Mouse (Mus musculus) lung, adult 2 months (tissue): Measurements from ENCODE around the gene Rpl23. TPM values are rescaled to one million over a fixed set of nuclear protein-coding genes. Genes with fewer than 3 reads are reported as not detected.

Experiments
- DNase-seq: peaks from one replicate; pipeline ENCODE4 v3.0.0; 2022
- H3K4me1 ChIP-seq: fragments of 200-500 bp; 2 replicates; pipeline ENCODE4 v1.6.1; 2011; ENCODE audit warnings: low read length; ENCODE audit not compliant: control insufficient read depth, insufficient read depth
- H3K4me3 ChIP-seq: fragments of 200-500 bp; replicated peaks from 2 replicates; pipeline ENCODE3; 2011; ENCODE audit warnings: low read depth, mild to moderate bottlenecking, control low read depth, low read length; ENCODE audit errors: extremely low read depth
- CTCF ChIP-seq: fragments of 200-500 bp; IDR thresholded peaks from 2 replicates; pipeline ENCODE4 v1.5.1; 2011; ENCODE audit warnings: mild to moderate bottlenecking, low read length, control low read depth; ENCODE audit not compliant: insufficient read depth
- POLR2A ChIP-seq: fragments of 200-500 bp; IDR thresholded peaks from 2 replicates; pipeline ENCODE4 v1.6.1; 2011; ENCODE audit warnings: low read depth, mild to moderate bottlenecking, control low read depth, low read length, borderline replicate concordance; ENCODE audit errors: extremely low read depth
- WGBS: fragments of 180-500 bp; shearing (Covaris S2); methylation state at CpG from one replicate; pipeline ENCODE4 v1.1.7; 2018; 5-methylcytosine and 5-hydroxymethylcytosine counted together
- polyA plus RNA-seq: library from polyadenylated mRNA; depleted of rRNA; stranded (reverse); fragments of >200 nt; gene quantifications from 2 replicates; pipeline ENCODE4 v1.2.3, GENCODE M21; 2012

The Rpl23 gene
- polyA plus RNA-seq, 1 experiment, result 95.5 TPM

GRCm38 (mm10) chr11:97824168-97824567 is 41.9 kb upstream of the Rpl23 start:
- peaks cover 52% of the 10 kb centered on the region for H3K4me1 ChIP-seq
- TF ChIP-seq CTCF (no peak), POLR2A (no peak)
- WGBS, result 91% methylated on average over 11 of the region's 11 CpGs
- no peak overlapping the region for H3K4me3 ChIP-seq
- DNase-seq, result no peak

DNA sequence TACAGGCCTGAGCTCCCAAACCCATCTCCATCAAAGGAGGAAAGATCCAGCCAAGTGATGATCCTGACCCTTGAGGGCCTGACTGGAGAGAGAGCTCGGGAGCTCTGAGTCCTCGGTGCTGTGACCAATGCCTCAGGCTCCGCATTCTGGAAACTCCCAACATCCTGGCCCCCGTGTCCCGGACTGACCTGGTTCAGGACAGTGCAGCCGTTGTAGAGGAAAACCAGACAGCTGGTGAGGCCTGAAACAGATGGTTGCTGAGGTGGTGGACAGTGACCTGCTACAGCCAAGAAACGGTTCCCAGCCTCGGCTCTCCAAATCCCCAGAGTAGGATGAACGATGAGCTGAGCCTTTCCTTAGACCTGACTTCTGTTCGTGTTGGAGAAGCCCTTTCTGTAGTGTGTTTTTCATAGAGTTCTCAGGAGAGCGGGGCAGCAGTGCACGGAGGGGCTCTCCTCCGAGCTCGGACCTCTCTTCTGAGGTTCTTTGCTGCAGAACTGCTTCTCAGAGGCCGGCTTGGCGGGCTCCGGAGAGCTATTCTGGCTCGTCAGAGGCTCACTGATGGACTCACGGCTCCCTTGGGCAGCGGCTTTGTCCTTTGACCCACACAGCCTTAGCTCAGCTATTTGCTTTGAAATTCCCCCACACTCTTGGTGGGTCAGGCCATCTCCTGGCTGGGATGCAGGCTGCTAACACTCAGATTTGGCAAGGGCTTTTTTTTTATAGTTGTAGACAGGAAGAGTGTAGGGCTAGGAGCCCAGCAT is 40.8 kb upstream of the Rpl23 start:
- peaks cover 64% of the 10 kb centered on the region for H3K4me1 ChIP-seq
- 53% methylated on average over 20 of the region's 20 CpGs for WGBS
- no peak for DNase-seq
- TF ChIP-seq POLR2A (no peak), CTCF (no peak)
- no peak overlapping the region for H3K4me3 ChIP-seq

DNA sequence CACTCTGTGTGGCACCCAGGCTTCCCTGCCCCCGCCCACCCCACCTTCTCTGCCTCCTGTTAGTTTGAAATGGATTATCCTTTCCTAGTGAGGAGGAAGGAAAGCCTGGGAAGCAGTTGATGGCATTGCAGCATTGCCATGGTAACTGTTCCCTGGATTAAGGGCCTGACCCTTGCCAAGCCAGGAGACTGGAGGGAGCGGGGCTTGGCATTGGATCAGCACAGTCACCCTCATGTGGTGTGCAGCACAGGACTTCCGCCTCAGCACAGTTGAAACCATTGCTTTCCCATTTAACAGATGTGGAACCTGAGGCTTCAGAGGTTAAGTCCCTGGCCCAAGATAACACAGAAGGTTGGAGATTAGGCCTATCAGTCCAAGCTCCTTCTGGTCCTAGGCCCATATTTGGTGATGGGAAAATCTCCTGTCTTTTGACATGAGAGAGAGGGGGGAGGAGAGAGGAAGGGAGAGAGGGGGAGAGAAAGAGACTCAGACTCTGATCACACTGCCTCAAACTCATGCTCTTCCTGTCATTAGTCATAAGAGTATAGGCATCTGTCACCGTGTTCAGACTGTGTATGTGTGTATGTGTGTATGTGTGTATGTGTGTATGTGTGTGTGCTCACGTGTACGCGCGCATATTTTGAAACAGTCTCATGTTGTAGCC is 39.3 kb upstream of the Rpl23 start:
- no peak for DNase-seq
- Histone ChIP-seq H3K4me3 (no peak overlapping the region), H3K4me1 (peaks cover 71% of the 10 kb centered on the region)
- WGBS, result 70% methylated on average over 8 of the region's 8 CpGs
- TF ChIP-seq POLR2A (no peak), CTCF (no peak)

DNA sequence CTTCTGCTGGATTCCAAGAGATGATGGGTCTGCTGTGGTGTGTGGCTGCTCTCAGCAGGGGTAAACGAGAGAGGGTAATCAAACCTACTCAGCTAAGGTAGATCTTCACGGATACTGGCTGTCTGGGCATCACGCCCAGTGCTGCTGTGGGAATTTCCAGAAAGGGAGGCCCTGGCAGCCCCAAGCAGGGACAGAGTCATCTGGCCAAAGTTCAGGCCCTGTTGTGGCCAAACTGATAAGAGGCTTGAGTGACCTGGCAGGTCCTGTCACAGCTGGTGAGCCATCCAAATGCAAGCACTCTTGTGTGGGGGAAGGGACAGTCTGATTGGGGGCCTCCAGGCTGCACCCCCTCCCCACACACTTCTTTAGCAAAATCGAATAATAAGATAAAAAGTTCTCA is 38.6 kb upstream of the Rpl23 start:
- peaks cover 76% of the 10 kb centered on the region for H3K4me1 ChIP-seq
- DNase-seq, result no peak
- WGBS, result 22% methylated on average over 4 of the region's 4 CpGs
- TF ChIP-seq CTCF (no peak), POLR2A (no peak)
- no peak overlapping the region for H3K4me3 ChIP-seq

- no peak for DNase-seq
- Histone ChIP-seq H3K4me3 (no peak overlapping the region), H3K4me1 (peaks cover 68% of the 10 kb centered on the region)
- no peak for TF ChIP-seq CTCF
- TF ChIP-seq POLR2A, result no peak
- 51% methylated on average over 5 of the region's 5 CpGs for WGBS
Observed at GRCm38 (mm10) chr11:97819923-97820322, 37.7 kb upstream of the Rpl23 start.

GRCm38 (mm10) chr11:97819102-97819501 is 36.9 kb upstream of the Rpl23 start:
- 38% methylated on average over 4 of the region's 4 CpGs for WGBS
- H3K4me3 ChIP-seq, result no peak overlapping the region
- no peak for TF ChIP-seq POLR2A
- no peak for TF ChIP-seq CTCF
- DNase-seq, result no peak
- H3K4me1 ChIP-seq, result peaks cover 61% of the 10 kb centered on the region

GRCm38 (mm10) chr11:97818571-97818970 is 36.3 kb upstream of the Rpl23 start:
- DNase-seq, result no peak

DNA sequence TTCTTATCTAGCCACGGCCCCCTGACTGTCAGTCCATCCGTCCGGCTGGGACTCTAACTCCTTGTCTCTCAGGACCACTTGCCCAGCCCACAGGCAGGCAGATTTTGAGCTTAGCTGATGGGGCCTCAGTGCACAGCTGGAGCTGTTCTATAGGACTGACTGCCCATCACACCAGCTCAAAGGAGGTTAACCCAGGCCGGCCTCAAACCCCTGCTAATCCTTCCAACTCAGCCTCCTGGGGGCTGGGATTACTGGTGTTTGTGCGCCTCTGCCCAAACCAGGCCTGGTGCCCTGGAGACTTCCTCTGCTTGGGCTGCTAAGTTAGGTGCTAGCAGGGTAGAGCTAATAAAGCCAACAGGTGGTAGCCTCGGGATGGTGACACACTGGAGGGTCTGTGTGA is 35.8 kb upstream of the Rpl23 start:
- WGBS, result 60% methylated on average over 6 of the region's 6 CpGs

More at GRCm38 (mm10) chr11:97818571-97818970, 36.3 kb upstream of the Rpl23 start:
- 13% methylated on average over 4 of the region's 4 CpGs for whole genome bisulfite sequencing
- Histone ChIP-seq H3K4me3 (no peak overlapping the region), H3K4me1 (peaks cover 63% of the 10 kb centered on the region)
- no peak for TF ChIP-seq CTCF
- TF ChIP-seq POLR2A, result no peak

GRCm38 (mm10) chr11:97817379-97817778 is 35.1 kb upstream of the Rpl23 start:
- H3K4me1 ChIP-seq, result peaks cover 63% of the 10 kb centered on the region
- TF ChIP-seq POLR2A, result no peak
- TF ChIP-seq CTCF, result no peak
- 28% methylated on average over 5 of the region's 5 CpGs for WGBS
- DNase-seq, result no peak
- H3K4me3 ChIP-seq, result no peak overlapping the region

More for the DNA sequence above, 35.8 kb upstream of the Rpl23 start:
- no peak overlapping the region for H3K4me3 ChIP-seq
- TF ChIP-seq POLR2A (no peak), CTCF (no peak)
- no peak for DNase-seq
- peaks cover 65% of the 10 kb centered on the region for H3K4me1 ChIP-seq

DNA sequence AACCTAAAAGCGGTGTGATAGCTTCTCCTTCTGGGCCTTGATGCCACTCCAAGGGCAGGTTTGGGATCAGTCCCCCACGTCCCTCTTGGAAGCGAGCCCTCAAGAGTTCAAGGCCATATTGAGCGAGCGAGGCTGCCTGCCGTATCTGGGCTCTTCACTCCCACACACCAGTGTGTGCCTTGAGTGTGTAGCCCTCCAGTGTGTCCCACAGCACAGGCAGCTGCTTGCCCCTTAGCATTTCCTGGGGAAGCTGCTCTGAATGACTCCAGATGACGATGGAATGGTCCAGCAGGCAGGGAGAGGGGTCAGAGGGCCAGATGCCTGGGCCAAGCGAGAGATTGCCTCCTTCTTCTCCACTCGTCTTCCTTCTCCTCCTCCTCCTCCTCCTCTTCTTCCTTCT is 34.7 kb upstream of the Rpl23 start:
- no peak for TF ChIP-seq CTCF
- no peak for TF ChIP-seq POLR2A
- Histone ChIP-seq H3K4me1 (peaks cover 63% of the 10 kb centered on the region), H3K4me3 (no peak overlapping the region)
- WGBS, result 37% methylated on average over 9 of the region's 9 CpGs
- no peak for DNase-seq
